Mouse (Mus musculus) bone marrow, adult 2 months (tissue): ENCODE data around the gene Hrh2.

Source experiments
- CTCF ChIP-seq: fragments of 200-500 bp; IDR thresholded peaks from 2 replicates; pipeline ENCODE4 v1.5.1; 2011; ENCODE audit warnings: low read length, control low read depth; ENCODE audit not compliant: control insufficient read depth, insufficient read depth
- POLR2A ChIP-seq: fragments of 200-500 bp; IDR thresholded peaks from 2 replicates; pipeline ENCODE4 v1.6.1; 2011; ENCODE audit warnings: low read depth, mild to moderate bottlenecking, control low read depth, low read length, borderline replicate concordance; ENCODE audit not compliant: control insufficient read depth

DNA sequence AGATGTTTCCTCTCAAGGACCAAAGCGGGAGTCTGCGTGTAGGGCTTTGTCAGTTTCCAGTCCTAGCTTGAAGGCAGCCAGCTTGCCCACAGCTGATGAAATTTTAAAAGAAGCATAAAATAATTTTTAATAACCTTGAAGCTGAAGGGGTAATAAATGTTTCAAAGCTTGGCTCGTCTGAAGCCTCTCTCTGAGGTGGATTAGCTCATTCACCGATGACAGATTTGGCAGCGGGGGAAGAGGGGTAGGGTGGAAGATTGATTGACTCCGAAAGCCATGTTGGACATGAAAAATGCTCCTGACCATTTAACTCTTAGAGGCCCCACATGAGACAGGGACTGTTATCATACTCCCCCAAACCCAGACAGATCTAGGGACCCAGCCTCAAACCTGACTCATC, 71.7 kb downstream of the Hrh2 start:
- TF ChIP-seq CTCF (no peak), POLR2A (no peak)
